Mouse (Mus musculus) urinary bladder, adult 2 months (tissue): ENCODE measurements around the gene Gm17175. TPM values are rescaled to one million over a fixed set of nuclear protein-coding genes. Genes with fewer than 3 reads are reported as not detected.
"Not testable (repeated sequence)": the region's sequence is repeated elsewhere in the genome, so short reads cannot be mapped to it uniquely, and the experiment has no call there.

Source experiments
- DNase-seq: peaks from one replicate; pipeline ENCODE4 v3.0.0; 2022; ENCODE audit warnings: low spot score
- polyA plus RNA-seq: library from polyadenylated mRNA; depleted of rRNA; stranded (reverse); fragments of >200 nt; gene quantifications from 2 replicates; pipeline ENCODE4 v1.2.3, GENCODE M21; 2012; rRNA removed

The Gm17175 gene
- polyA plus RNA-seq = not detected in 2 replicates

DNA sequence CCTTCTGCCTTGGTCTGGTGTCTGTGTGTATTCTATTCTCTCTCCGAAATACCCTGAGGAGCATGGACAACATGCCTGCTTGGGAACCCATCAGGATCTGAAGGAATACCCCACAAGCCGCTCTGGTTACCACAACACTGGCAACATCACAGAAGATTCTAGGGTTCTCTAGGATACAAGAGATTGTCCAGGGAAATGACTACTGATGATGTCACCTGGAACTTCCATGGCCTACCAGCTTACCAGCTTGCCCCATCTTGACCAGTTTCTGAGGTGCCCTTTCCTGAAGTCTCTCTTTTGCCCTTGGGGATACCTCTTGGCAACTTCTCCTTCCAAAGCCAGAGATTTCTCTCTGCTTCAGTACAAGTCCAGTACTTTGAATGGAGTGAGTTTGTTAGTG lies at the start of gene Gm17175:
TSS of gene Gm17175 (minus strand) at position 101 of the 400 bp plus-strand sequence.
- not testable (repeated sequence) for DNase-seq

DNA sequence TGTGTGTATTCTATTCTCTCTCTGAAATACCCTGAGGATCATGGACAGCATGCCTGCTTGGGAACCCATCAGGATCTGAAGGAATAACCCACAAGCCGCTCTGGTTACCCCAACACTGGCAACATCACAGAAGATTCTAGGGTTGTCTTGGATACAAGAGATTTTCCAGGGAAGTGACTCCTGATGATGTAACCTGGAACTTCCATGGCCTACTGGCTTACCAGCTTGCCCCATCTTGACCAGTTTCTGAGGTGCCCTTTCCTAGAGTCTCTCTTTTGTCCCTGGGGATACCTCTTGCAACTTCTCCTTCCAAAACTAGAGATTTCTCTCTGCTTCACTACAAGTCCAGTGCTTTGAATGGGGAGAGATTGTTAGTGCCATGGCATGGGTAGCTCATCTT lies 37.3 kb upstream of the Gm17175 start, which contains the start of gene Gm17078:
TSS of gene Gm17078 (minus strand) at position 101 of the 400 bp plus-strand sequence.
- DNase-seq = no peak

DNA sequence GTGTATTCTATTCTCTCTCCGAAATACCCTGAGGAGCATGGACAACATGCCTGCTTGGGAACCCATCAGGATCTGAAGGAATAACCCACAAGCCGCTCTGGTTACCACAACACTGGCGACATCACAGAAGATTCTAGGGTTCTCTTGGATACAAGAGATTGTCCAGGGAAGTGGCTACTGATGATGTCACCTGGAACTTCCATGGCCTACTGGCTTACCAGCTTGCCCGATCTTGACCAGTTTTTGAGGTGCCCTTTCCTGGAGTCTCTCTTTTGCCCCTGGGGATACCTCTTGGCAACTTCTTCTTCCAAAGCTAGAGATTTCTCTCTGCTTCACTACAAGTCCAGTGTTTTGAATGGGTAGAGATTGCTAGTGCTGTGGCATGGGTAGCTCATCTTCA lies 18.2 kb upstream of the Gm17175 start, which contains the start of gene Gm17174:
TSS of gene Gm17174 (minus strand) at position 101 of the 400 bp plus-strand sequence.
- DNase-seq = not testable (repeated sequence)

DNA sequence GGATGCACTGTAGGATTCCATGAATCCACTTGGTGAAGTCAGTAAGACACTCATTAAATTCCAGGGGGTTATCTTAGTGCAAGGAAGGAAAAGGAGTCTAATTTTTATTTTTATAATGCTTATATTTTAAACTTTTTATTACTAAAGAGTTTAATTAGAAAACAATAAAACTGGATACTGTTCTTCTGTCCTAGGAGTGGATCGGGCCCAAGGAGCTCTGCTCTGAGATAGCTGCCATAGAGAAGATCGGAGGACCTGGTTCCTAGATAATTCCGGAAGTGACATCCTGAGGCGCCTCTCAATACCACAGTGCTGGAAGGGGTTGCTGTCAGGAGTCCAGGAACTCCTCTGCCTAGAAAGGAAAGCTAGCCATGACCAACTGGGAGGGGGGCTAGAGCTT lies 21.4 kb downstream of the Gm17175 start, which contains the start of gene Gm5622:
TSS of gene Gm5622 (plus strand) at position 301 of the 400 bp plus-strand sequence.
- DNase-seq = no peak

Other genes starting within 250 kb of the Gm17175 start
- not detected in 2 replicates for gene Gm7247, start 212.3 kb downstream of the Gm17175 start, polyA plus RNA-seq
- not detected in 2 replicates for gene Vmn2r88, start 163.2 kb downstream of the Gm17175 start, polyA plus RNA-seq
- gene Vmn2r89, start 122.2 kb downstream of the Gm17175 start, polyA plus RNA-seq = not detected in 2 replicates
- gene Gm5622, start 21.3 kb downstream of the Gm17175 start, polyA plus RNA-seq = 0.06 TPM in 2 replicates
- not detected in 2 replicates for gene Gm17174, start 18.1 kb upstream of the Gm17175 start, polyA plus RNA-seq
- not detected in 2 replicates for gene Gm17078, start 37.2 kb upstream of the Gm17175 start, polyA plus RNA-seq
- not detected in 2 replicates for gene Gm4181, start 61.6 kb upstream of the Gm17175 start, polyA plus RNA-seq
- not detected in 2 replicates for gene Gm17079, start 121.4 kb upstream of the Gm17175 start, polyA plus RNA-seq
- gene Gm5800, start 143.1 kb upstream of the Gm17175 start, polyA plus RNA-seq = not detected in 2 replicates
- 0.56 and 0.57 TPM in 2 replicates for gene Ang4, start 199.5 kb upstream of the Gm17175 start, polyA plus RNA-seq
- gene AY358078, start 226.0 kb upstream of the Gm17175 start, polyA plus RNA-seq = not detected in 2 replicates